Mouse (Mus musculus): ENCODE results near the gene Npas3. TPM values are rescaled to one million over a fixed set of nuclear protein-coding genes. Genes with fewer than 3 reads are reported as not detected.

Npas3 gene
- polyA plus RNA-seq, 1 experiment, result not detected

DNA sequence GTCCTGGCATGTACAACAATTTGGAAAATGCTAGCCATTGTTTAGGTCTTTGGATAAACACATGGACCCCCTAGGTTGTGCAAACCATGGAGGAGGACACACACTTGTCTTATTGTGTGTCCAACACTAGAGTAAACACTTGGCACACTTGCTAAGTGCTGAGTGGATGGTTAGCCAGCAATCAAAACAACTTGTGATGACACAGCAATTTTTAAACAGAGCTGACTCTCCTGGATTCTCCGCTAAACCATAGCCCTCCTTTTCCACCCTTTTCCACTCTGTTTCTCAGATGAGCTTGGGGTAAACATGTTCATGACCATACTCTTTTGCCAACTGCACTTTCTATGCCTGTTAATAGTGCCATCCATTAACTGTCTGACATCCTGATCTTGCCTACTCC is 309.8 kb downstream of the Npas3 start:
- TF ChIP-seq CTCF (IDR thresholded peaks at IDR 0.05; ENCODE audit: insufficient read depth, low read depth, low read length), result no peak
- TF ChIP-seq POLR2A (IDR thresholded peaks at IDR 0.05; ENCODE audit: insufficient read depth, low read depth, low read length), result no peak
- Histone ChIP-seq H3K27ac (ENCODE audit: insufficient read depth, low read depth, low read length) (no peak overlapping the region), H3K4me1 (ENCODE audit: control insufficient read depth, insufficient read depth, low read length) (no peaks in the 10 kb centered on the region), H3K4me3 (ENCODE audit: insufficient read depth, low read depth, low read length) (no peak overlapping the region)
- WGBS, result 85% methylated on average over 1 of the region's 1 CpGs

DNA sequence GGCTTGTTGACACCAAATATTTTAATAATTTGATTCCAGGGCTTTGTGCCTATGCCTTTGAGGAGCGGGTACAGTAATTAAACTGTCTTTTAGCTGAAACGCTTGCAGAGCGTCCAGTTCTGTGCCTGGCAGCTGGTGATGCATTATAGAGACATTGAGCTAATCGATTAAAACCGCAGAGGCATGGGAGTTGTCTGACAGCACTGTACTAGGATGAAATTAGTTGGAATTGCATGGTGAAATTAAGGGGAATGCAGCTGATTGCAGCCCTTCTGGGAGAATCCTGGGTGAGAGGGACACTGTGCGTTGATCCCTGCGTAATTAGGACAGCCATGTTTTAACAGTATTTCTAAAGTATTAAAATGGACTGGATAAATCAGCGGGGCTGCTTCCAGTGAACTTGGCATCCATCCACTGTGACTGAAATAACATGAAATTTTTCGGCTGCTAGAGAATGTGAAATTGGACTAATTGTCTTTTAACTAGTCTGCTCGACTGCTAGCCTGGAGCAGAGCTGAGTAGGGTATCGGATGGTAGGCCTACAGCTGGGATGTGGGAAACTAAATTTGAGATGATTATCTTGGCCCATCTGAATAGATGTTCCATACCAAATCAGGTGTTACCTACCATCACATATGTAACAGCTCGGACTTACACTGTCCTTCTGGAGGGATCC is 318.4 kb downstream of the Npas3 start:
- Histone ChIP-seq H3K27ac (ENCODE audit: insufficient read depth, low read depth, low read length) (no peak overlapping the region), H3K4me1 (ENCODE audit: control insufficient read depth, insufficient read depth, low read length) (no peaks in the 10 kb centered on the region), H3K4me3 (ENCODE audit: insufficient read depth, low read depth, low read length) (no peak overlapping the region)
- TF ChIP-seq CTCF (IDR thresholded peaks at IDR 0.05; ENCODE audit: insufficient read depth, low read depth, low read length), result no peak
- 68% methylated on average over 12 of the region's 12 CpGs for WGBS

DNA sequence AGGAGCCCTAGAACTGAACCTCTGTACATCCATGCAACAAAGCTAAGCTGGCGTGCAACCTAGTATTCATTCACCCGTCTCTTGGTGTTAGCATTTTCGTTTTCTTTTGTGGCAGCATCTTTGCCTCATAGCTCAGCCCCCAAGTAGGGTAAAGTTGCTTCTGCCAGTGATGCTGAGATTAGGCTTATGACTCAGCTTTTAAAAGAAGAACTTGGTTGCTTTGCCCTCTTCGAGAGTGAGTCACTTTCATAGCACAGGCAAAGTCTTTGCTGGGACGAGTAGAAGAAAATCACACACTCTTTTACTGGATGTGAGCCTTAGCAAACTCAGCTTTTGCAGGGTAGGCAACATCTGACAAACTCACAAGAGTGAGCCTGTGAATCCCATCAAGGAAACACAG is 332.7 kb downstream of the Npas3 start:
- TF ChIP-seq POLR2A (IDR thresholded peaks at IDR 0.05; ENCODE audit: insufficient read depth, low read depth, low read length) (no peak), CTCF (IDR thresholded peaks at IDR 0.05; ENCODE audit: insufficient read depth, low read depth, low read length) (no peak)
- no peak overlapping the region for H3K4me3 ChIP-seq (ENCODE audit: insufficient read depth, low read depth, low read length)
- H3K4me1 ChIP-seq (ENCODE audit: control insufficient read depth, insufficient read depth, low read length), result no peaks in the 10 kb centered on the region
- no peak overlapping the region for H3K27ac ChIP-seq (ENCODE audit: insufficient read depth, low read depth, low read length)
- WGBS, result 47% methylated on average over 5 of the region's 5 CpGs

DNA sequence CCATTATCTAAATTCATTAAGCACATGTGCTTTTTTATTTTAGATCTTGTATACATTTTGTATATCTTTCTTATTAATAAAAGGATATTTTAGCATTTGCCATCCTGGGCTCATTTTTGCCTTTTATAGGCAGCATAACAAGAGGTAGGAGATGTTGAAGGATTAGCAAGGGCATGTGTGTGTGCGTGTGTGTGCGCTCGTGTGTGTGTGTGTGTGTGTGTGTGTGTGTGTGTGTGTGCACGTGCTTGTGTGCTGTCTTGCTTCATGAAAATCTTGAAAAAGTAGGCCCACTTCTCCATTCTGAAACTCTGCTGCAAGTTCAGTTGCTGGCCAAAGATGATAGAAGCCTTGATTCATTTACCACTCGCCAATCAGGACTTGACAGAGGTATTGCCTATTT is 338.8 kb downstream of the Npas3 start:
- H3K4me3 ChIP-seq (ENCODE audit: insufficient read depth, low read depth, low read length), result no peak overlapping the region
- TF ChIP-seq CTCF (IDR thresholded peaks at IDR 0.05; ENCODE audit: insufficient read depth, low read depth, low read length) (no peak), POLR2A (IDR thresholded peaks at IDR 0.05; ENCODE audit: insufficient read depth, low read depth, low read length) (no peak)
- peaks cover 5% of the 10 kb centered on the region for H3K4me1 ChIP-seq (ENCODE audit: control insufficient read depth, insufficient read depth, low read length)
- WGBS, result 67% methylated on average over 5 of the region's 5 CpGs
- no peak overlapping the region for H3K27ac ChIP-seq (ENCODE audit: insufficient read depth, low read depth, low read length)

DNA sequence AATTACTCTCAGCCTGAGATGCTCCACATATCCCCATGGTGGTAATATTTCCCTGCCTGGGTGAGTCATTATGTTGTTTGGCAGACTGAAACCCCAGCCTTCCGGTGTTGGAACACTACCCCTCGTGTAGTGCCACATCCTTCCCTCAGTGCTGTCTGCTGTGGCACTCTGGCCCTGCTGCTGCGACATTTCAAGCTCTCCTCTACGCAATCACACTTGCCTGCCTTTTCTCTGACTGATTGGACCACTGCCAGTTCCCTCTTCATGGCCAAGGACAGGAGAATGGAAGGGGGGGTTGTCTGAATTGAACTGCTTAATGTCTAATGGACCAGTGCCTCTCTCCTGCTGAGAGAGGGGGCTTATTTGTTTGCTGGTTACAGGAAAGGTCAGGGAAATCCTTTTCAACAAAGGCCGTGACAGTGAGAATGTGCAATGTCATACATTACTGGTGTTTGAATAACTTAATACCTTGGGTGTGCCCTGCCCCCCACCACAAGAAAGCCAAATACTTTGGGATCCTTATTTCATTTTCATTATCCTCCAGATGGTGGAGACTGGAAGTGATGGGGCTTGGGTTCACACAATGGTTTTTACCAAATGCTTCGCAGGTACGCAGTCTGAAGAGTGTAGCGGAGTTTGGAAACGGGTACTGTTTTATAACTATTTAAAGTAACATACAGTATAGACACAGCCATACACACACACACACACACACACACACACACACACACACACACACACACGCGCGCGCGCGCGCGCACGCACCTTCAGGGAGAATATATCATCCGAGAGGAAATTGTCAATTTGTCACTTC is 339.4 kb downstream of the Npas3 start:
- Histone ChIP-seq H3K4me1 (ENCODE audit: control insufficient read depth, insufficient read depth, low read length) (peaks cover 5% of the 10 kb centered on the region), H3K27ac (ENCODE audit: insufficient read depth, low read depth, low read length) (0 out of 2 replicates have a peak overlapping the region, but pooled peaks have one; percentile 25), H3K4me3 (ENCODE audit: insufficient read depth, low read depth, low read length) (no peak overlapping the region)
- no peak for TF ChIP-seq POLR2A (IDR thresholded peaks at IDR 0.05; ENCODE audit: insufficient read depth, low read depth, low read length)
- no peak for TF ChIP-seq CTCF (IDR thresholded peaks at IDR 0.05; ENCODE audit: insufficient read depth, low read depth, low read length)
- WGBS, result 73% methylated on average over 19 of the region's 19 CpGs

DNA sequence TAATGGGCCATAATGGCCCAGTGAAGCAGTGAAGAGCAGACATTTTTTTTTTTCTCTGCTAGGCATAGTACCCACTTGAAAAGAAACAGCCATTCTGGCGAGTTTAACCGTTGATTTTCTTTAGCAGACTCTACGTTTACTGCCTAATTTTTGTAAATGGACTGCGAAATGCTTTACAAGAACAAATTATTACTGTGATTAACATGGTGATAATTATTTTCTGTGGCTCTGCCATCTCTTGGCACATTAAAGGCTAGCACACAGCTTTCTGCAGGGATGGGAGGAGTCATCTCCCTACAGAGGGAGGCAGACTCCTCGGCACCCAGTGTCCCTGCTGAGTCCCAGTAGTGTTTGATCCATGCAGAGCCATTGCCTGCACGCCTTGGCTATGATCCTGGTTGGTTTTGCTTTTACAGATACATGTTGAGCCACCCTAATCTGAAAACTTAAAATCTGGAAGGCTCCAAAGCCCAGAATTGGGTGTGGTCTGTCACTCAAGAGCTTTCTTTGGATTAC is 341.0 kb downstream of the Npas3 start:
- no peak overlapping the region for H3K27ac ChIP-seq (ENCODE audit: insufficient read depth, low read depth, low read length)
- no peak overlapping the region for H3K4me3 ChIP-seq (ENCODE audit: insufficient read depth, low read depth, low read length)
- 32% methylated on average over 6 of the region's 6 CpGs for WGBS
- TF ChIP-seq POLR2A (IDR thresholded peaks at IDR 0.05; ENCODE audit: insufficient read depth, low read depth, low read length), result no peak
- H3K4me1 ChIP-seq (ENCODE audit: control insufficient read depth, insufficient read depth, low read length), result peaks cover 5% of the 10 kb centered on the region

DNA sequence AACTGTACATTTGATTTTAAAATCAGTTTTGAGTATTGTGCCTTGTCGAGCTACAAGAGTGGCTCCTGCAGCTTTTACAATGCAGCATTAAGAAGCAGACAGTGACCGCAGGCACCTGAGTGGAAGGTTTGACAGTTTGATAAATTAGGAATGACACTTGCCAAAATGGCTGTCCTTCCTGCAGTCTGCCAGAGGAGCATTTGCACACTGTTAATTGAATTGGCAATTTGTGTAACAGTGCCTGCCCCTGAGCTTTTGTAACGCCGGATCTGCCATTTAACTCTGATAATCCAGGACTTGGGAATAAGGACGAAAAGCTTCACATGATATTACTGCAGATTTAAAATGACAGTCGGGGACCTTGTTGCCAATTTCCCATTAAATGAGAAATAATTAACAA is 357.2 kb downstream of the Npas3 start:
- Histone ChIP-seq H3K4me1 (ENCODE audit: control insufficient read depth, insufficient read depth, low read length) (no peaks in the 10 kb centered on the region), H3K4me3 (ENCODE audit: insufficient read depth, low read depth, low read length) (no peak overlapping the region), H3K27ac (ENCODE audit: insufficient read depth, low read depth, low read length) (no peak overlapping the region)
- TF ChIP-seq POLR2A (IDR thresholded peaks at IDR 0.05; ENCODE audit: insufficient read depth, low read depth, low read length) (no peak), CTCF (IDR thresholded peaks at IDR 0.05; ENCODE audit: insufficient read depth, low read depth, low read length) (no peak)
- WGBS, result 75% methylated on average over 6 of the region's 6 CpGs

DNA sequence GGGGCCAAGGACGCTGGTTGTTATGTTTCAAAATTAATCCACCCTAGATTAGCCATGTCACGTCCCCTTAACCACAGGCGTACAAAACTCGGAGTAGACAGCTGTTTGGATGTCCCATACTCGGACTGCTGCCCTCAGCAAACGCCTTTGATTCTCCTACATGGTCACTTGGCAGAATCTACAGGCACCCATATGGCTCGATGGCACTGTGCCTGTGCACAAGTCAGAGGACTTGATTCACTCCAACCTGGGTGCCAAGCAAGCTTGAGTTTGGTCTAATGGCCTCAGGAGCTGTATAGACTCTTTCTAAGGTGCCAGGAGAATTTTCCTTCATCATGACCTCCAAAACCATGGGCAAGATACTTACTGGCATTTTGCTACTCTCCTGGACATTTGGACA is 363.6 kb downstream of the Npas3 start:
- TF ChIP-seq POLR2A (IDR thresholded peaks at IDR 0.05; ENCODE audit: insufficient read depth, low read depth, low read length), result no peak
- TF ChIP-seq CTCF (IDR thresholded peaks at IDR 0.05; ENCODE audit: insufficient read depth, low read depth, low read length), result no peak
- H3K4me1 ChIP-seq (ENCODE audit: control insufficient read depth, insufficient read depth, low read length), result no peaks in the 10 kb centered on the region
- no peak overlapping the region for H3K27ac ChIP-seq (ENCODE audit: insufficient read depth, low read depth, low read length)
- WGBS, result 95% methylated on average over 7 of the region's 7 CpGs
- H3K4me3 ChIP-seq (ENCODE audit: insufficient read depth, low read depth, low read length), result no peak overlapping the region

DNA sequence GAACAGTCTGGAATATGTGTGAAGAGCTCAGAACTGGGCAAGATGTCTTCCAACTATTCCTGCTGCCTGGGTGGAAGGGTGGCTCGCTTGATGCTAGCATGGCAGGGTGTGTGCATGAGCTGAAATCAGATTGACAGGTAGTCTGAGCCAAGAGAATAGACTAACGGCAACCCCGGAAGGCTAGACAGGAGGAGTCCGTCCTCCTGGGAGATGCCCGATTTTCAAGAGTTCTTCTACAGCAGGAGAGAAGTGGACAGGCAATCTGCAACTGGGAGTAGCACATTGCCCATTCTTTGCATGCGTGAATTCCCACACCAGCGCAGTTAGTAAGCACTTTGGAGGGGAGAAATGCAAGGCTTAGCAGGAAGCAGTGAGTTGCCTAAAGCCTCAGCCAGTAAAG is 372.8 kb downstream of the Npas3 start:
- Histone ChIP-seq H3K4me3 (ENCODE audit: insufficient read depth, low read depth, low read length) (no peak overlapping the region), H3K4me1 (ENCODE audit: control insufficient read depth, insufficient read depth, low read length) (no peaks in the 10 kb centered on the region), H3K27ac (ENCODE audit: insufficient read depth, low read depth, low read length) (no peak overlapping the region)
- WGBS, result 77% methylated on average over 7 of the region's 7 CpGs
- TF ChIP-seq CTCF (IDR thresholded peaks at IDR 0.05; ENCODE audit: insufficient read depth, low read depth, low read length) (no peak), POLR2A (IDR thresholded peaks at IDR 0.05; ENCODE audit: insufficient read depth, low read depth, low read length) (no peak)

Data from olfactory bulb, adult 2 months (tissue).